Mouse (Mus musculus): ENCODE measurements at regions not wholly inside any gene's neighbourhood (a gene's known extent, or its start where the extent isn't known, plus 50 kb on each side); places are given as distances from the start of the nearest gene placed in this dataset.

DNA sequence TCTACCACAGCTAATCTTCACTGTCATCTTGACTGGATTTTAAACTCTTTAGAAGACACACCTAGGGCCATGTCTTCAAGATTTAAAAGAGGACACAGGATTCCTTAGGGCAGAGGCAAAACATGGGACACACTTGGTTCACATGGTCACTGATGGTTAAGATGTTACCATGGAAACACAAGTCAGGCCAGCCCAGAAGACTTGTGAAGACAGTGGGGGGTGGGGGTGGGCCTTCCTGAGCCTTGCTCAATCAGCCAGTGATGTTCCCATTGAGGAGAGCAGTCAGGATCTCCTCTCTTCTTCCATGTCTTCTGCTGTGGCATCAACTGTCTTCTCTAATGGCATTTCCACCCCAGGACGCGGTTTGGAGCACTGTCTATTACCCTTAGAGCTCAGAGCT lies 60.5 kb upstream of the Shb start:
- intact Hi-C loops (cut with DNase I): no loop called here
- DNase-seq: no peak

DNA sequence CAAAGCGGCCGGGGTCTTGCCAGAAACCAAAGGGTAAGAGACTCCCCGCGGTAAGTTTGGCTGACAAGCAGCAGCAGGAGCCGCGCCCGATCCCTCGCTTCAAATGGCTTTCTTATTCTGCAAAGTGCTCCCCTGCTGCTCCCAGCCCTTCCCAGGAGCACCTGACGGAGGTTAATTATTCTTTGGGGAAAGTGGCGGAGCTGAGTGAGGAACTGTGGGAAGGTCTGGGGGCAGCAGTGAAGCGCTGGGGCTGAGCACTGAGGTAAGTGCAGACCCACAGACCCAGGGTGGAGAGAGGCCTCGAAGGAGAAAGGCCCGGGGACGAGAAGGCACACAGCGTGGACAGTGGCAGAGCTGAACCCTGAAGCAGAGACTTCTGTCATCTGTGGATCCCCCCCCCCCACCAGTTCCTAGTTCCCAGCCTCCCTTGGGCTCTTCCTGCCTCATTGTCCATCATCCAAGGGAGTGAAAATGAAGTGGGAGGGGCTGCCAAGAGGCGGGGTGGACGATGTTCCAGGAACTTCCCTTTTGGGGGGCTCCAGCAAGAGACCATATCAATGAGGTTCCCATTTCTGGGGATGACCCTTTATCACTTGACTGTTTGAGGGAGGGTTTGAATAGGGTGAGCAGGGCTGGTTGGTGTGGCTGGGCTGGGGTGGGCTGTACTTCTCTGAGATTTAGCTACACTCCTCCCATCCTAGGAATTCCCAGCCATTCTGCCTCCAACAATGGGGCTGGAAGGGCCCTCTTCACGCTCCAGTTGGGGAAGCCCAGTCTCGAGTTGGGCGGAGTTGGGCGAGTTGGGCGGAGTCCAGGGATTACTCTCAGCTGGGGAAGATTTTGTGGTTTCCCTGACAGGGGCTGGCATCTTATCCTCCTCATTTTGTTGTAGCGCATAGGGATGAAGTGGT lies 59.4 kb upstream of the Shb start:
- no peak for DNase-seq
- intact Hi-C loops (cut with DNase I): no loop called here

DNA sequence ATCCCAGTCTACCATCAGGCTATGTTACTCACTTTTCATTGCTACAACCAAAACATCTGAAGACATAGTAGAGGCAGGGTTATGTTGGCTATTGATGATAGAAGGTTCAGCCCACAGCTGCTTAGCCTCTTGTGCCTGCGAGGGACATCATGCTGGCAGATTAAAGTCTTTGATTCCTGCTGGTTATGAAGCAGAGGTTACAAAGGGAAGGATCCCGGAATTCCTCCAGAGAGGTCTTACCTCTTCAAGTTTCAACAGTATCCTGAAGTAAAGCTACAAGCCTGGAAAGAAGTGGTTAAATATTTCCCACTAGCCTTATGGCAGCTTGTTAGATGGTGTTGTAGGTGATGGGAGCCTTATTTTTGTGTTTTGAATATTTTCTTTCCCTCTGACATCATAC lies 58.6 kb upstream of the Shb start:
- intact Hi-C loops (cut with DNase I): no loop called here
- DNase-seq: no peak

DNA sequence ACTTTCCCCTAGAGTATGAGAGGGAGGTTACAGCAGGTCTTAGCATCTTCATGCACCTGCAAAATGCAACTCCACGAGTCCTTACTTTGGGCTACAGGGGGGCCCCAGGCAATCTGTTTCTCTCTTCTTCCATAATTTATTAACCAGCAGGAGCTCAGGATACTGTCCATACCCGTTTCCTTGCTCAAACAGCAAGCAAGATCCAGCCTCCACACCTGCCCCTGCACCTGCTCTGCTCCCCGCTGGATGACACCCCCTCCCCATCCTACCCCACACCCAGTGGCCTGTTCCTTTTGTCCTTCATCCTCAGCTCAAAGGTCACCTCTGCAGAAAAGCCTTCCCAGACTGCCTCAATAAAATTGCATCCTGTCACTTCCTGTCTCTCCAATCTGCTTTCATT lies 56.1 kb upstream of the Shb start:
- DNase-seq: no peak
- intact Hi-C loops (cut with DNase I): no loop called here

DNA sequence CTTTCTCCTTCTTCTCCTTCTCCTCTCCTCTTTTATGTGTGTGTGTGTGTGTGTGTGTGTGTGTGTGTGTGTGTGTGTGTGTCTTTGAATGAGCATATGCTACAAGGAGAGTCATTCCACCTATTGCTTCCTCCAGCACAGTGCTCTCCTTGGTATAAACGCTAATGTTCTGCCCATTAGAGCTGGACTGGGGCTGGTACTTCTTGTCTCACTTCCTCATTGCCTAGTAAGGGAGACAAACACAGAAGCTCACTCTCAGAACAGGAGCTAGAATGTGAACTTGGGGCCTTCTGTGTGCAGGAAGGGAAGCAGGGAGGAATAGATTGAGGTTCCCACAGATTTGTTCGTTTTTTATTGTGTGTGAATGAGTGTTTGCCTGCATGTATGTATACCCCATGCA lies 54.9 kb upstream of the Shb start:
- intact Hi-C loops (cut with DNase I): no loop called here
- DNase-seq: no peak

DNA sequence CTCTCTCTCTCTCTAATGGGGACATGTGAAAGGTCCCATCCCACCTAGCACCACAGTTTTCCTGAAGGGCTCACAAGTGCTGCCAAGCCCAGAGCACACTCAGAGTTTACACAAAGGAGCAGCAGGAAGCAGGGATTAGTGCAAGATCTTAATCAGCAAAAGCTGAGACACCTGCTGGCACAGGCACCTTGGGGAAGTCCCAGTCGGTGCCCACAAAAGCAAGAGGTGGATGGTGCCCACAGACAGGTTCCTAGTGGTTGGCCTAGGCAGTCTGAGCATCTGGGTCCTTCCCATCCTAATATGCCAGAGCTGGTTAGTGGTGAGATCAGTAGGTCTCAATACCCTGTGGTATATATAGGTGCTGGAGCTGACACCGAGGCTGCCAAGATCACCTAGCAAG lies 54.0 kb upstream of the Shb start:
- no peak for DNase-seq
- intact Hi-C loops (cut with DNase I): no loop called here

DNA sequence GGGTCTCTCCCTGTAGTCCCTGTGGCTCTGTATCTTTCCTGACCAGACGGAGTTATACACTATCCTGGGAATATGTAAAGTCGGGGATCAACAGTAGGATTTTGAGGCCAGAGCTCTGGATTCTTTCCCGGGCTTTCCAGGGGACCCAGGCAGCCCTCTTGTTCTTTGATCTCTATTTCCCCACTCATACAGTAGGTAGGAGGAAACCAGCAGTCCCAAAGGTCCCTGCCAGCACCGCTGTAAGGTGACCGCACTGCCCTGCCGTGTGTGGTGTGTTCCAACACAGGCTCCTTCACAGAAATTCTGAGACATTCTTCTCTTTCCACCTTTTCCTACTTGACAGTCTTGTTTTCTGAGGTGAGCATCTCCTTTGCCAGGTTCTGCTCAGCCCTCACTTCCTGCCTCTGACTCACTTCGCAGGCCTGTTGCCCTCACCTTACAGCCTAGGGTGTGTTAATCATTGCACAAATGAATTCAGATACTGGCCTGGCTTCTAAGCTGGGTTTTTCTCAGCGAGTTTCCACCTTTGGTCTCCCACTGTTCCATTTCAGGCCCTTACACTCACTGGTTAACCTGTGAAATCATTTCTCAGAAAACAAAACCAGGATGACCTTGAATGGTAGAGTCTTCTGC lies 53.0 kb upstream of the Shb start:
- intact Hi-C loops (cut with DNase I): no loop called here
- no peak for DNase-seq

DNA sequence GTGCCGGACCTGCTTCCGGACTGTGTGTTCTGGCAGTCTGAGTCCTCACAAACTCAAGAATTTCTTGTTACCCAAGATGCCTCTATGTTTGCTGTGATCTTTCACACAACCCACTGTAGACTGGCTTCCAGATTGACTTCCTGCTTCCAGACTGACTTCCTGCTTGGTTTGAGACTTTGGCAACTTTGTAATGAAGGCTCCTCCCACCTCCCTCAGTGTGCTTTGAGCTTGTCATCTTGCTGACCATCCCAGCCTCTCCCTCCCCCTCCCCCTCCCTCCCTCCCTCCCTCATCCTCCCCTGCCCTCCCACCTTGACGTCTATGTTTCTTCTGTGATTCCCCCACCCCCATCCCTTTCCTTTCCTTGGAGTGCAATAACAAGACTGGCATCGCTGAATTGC lies 51.7 kb upstream of the Shb start:
- DNase-seq: no peak
- intact Hi-C loops (cut with DNase I): no loop called here

DNA sequence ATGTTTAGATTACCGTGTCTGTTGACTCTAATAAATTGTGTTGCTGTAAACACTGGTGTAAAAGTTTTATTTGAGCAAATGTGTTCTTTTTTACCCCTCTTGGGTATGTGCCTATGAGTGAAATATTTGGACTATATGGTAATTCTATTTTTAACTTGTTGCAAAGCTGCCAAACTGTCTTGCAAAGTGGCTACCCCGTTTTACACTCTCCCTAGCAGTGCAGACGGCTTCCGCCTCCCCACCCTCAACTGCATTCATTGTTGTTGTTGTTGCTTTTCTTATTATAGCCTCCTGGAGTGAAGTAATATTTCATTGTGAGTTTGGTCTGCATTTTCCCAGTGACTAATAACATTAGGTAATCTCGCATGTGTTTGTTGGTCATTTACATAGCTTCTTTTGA lies 50.2 kb upstream of the Shb start:
- DNase-seq: peak in 1 of 2 experiments; percentile 8
- intact Hi-C loops (cut with DNase I): no loop called here

Data from heart, postnatal 10 days (tissue).